Mouse (Mus musculus) hindbrain, embryonic 14.5 days (tissue): ENCODE measurements around the gene Frmd4a. TPM values are rescaled to one million over a fixed set of nuclear protein-coding genes. Genes with fewer than 3 reads are reported as not detected.
"Not testable (repeated sequence)": the region's sequence is repeated elsewhere in the genome, so short reads cannot be mapped to it uniquely, and the experiment has no call there.

Experiments used
- ATAC-seq: fragments of 200-750 bp; cut with Nextera tagmentation; 2 replicates; pipeline ENCODE4 v1.8.0; 2017; ENCODE audit warnings: moderate number of reproducible peaks, mild to moderate bottlenecking, moderate TSS enrichment, moderate library complexity; ENCODE audit not compliant: low FRiP score
- DNase-seq: peaks from one replicate; pipeline ENCODE4 v3.0.0-alpha.2; 2015; ENCODE audit warnings: low spot score
- H3K27ac ChIP-seq: fragments of 300-500 bp; sonication (generic); 2 replicates; pipeline ENCODE4 v1.5.1; 2014; ENCODE audit warnings: mild to moderate bottlenecking, moderate library complexity
- H3K27me3 ChIP-seq: fragments of 300-500 bp; sonication (generic); 2 replicates; pipeline ENCODE4 v1.6.1; 2014; ENCODE audit warnings: mild to moderate bottlenecking, low read length, mixed read lengths; ENCODE audit not compliant: control insufficient read depth, insufficient read depth
- H3K36me3 ChIP-seq: fragments of 300-500 bp; sonication (generic); replicated peaks from 2 replicates; pipeline ENCODE4 v1.6.1; 2014; ENCODE audit not compliant: control insufficient read depth, insufficient read depth
- H3K4me1 ChIP-seq: fragments of 300-500 bp; sonication (generic); replicated peaks from 2 replicates; pipeline ENCODE4 v1.6.1; 2014; ENCODE audit warnings: antibody characterized with exemption, low read length, mixed read lengths; ENCODE audit not compliant: control insufficient read depth, insufficient read depth
- H3K4me2 ChIP-seq: fragments of 300-500 bp; sonication (generic); replicated peaks from 2 replicates; pipeline ENCODE4 v1.6.1; 2014; ENCODE audit warnings: mild to moderate bottlenecking, moderate library complexity
- H3K4me3 ChIP-seq: fragments of 300-500 bp; sonication (generic); replicated peaks from 2 replicates; pipeline ENCODE4 v1.5.1; 2014; ENCODE audit warnings: mild to moderate bottlenecking, low read length
- H3K9ac ChIP-seq: fragments of 300-500 bp; sonication (generic); 2 replicates; pipeline ENCODE4 v1.6.1; 2014
- H3K9me3 ChIP-seq: fragments of 300-500 bp; sonication (generic); 2 replicates; pipeline ENCODE4 v1.6.1; 2016; ENCODE audit warnings: low read length; ENCODE audit not compliant: control insufficient read depth
- WGBS: fragments of 180-500 bp; shearing (Covaris S2); extraction: QIAGEN DNeasy Blood & Tissue Kit; methylation state at CpG from one replicate; pipeline ENCODE4 v1.1.7; 2014; 5-methylcytosine and 5-hydroxymethylcytosine counted together
- polyA plus RNA-seq: library from polyadenylated mRNA; unstranded; fragments of >200 nt; fragmentation: Nextera tagmentation; extraction: Ambion mirVana; gene quantifications from 2 replicates; pipeline ENCODE4 v1.2.1, GENCODE M21; 2014

Frmd4a gene
- polyA plus RNA-seq, 1 experiment from 2014 or later = 56.9 TPM

GRCm38 (mm10) chr2:4316589-4316988 lies 299.1 kb downstream of the Frmd4a start:
- 85% methylated on average over 2 of the region's 2 CpGs for WGBS
- Histone ChIP-seq H3K27ac (no peak overlapping the region), H3K9ac (no peak overlapping the region), H3K9me3 (no peaks in the 10 kb centered on the region), H3K27me3 (no peaks in the 10 kb centered on the region), H3K4me3 (no peak overlapping the region), H3K4me1 (no peaks in the 10 kb centered on the region), H3K4me2 (no peak overlapping the region), H3K36me3 (no peaks in the 10 kb centered on the region)
- no peak for ATAC-seq
- no peak for DNase-seq

GRCm38 (mm10) chr2:4318134-4318533 lies 300.6 kb downstream of the Frmd4a start:
- Histone ChIP-seq H3K27me3 (no peaks in the 10 kb centered on the region), H3K9ac (no peak overlapping the region), H3K4me3 (no peak overlapping the region), H3K4me2 (no peak overlapping the region), H3K27ac (no peak overlapping the region), H3K9me3 (no peaks in the 10 kb centered on the region), H3K4me1 (no peaks in the 10 kb centered on the region), H3K36me3 (no peaks in the 10 kb centered on the region)
- no peak for DNase-seq
- 85% methylated on average over 4 of the region's 4 CpGs for WGBS
- no peak for ATAC-seq

- ATAC-seq (no peak), DNase-seq (no peak)
- H3K4me3 ChIP-seq = no peak overlapping the region
- no peaks in the 10 kb centered on the region for H3K27me3 ChIP-seq
- H3K36me3 ChIP-seq = no peaks in the 10 kb centered on the region
- H3K27ac ChIP-seq = no peak overlapping the region
- H3K9ac ChIP-seq = no peak overlapping the region
- no peaks in the 10 kb centered on the region for H3K9me3 ChIP-seq
- 68% methylated on average over 9 of the region's 9 CpGs for WGBS
- H3K4me2 ChIP-seq = no peak overlapping the region
- H3K4me1 ChIP-seq = 0 out of 2 replicates have a peak, but pooled peaks cover 4% of the 10 kb centered on the region
These were observed 308.9 kb downstream of the Frmd4a start for GRCm38 (mm10) chr2:4326241-4327010.

- 83% methylated on average over 4 of the region's 4 CpGs for WGBS
- no peak overlapping the region for H3K27ac ChIP-seq
These were observed 309.5 kb downstream of the Frmd4a start for GRCm38 (mm10) chr2:4327011-4327340.

GRCm38 (mm10) chr2:4332441-4332840 lies 314.9 kb downstream of the Frmd4a start:
- ATAC-seq = no peak

More at GRCm38 (mm10) chr2:4327011-4327340, 309.5 kb downstream of the Frmd4a start:
- ATAC-seq (no peak), DNase-seq (no peak)
- Histone ChIP-seq H3K9me3 (no peaks in the 10 kb centered on the region), H3K4me3 (no peak overlapping the region), H3K4me2 (no peak overlapping the region), H3K9ac (no peak overlapping the region), H3K27me3 (no peaks in the 10 kb centered on the region), H3K4me1 (0 out of 2 replicates have a peak, but pooled peaks cover 4% of the 10 kb centered on the region), H3K36me3 (no peaks in the 10 kb centered on the region)

GRCm38 (mm10) chr2:4334201-4334600 lies 316.7 kb downstream of the Frmd4a start:
- DNase-seq (peak; percentile 41), ATAC-seq (no peak)
- Histone ChIP-seq H3K9ac (no peak overlapping the region), H3K4me1 (peaks cover 17% of the 10 kb centered on the region; the same call in 1 of the 2 replicates), H3K36me3 (no peaks in the 10 kb centered on the region), H3K27me3 (no peaks in the 10 kb centered on the region), H3K4me3 (no peak overlapping the region), H3K27ac (no peak overlapping the region), H3K4me2 (no peak overlapping the region), H3K9me3 (no peaks in the 10 kb centered on the region)
- WGBS = 42% methylated on average over 4 of the region's 4 CpGs

More at GRCm38 (mm10) chr2:4332441-4332840, 314.9 kb downstream of the Frmd4a start:
- Histone ChIP-seq H3K36me3 (no peaks in the 10 kb centered on the region), H3K4me1 (peaks cover 17% of the 10 kb centered on the region; the same call in 1 of the 2 replicates), H3K4me3 (no peak overlapping the region), H3K27me3 (no peaks in the 10 kb centered on the region), H3K9ac (no peak overlapping the region), H3K4me2 (no peak overlapping the region), H3K27ac (no peak overlapping the region), H3K9me3 (no peaks in the 10 kb centered on the region)
- 78% methylated on average over 8 of the region's 8 CpGs for WGBS
- no peak for DNase-seq

GRCm38 (mm10) chr2:4334936-4335335 lies 317.4 kb downstream of the Frmd4a start:
- H3K9ac ChIP-seq = no peak overlapping the region
- no peaks in the 10 kb centered on the region for H3K9me3 ChIP-seq
- no peak overlapping the region for H3K27ac ChIP-seq
- H3K4me2 ChIP-seq = no peak overlapping the region
- DNase-seq (no peak), ATAC-seq (no peak)
- no peaks in the 10 kb centered on the region for H3K36me3 ChIP-seq
- no peak overlapping the region for H3K4me3 ChIP-seq
- peaks cover 14% of the 10 kb centered on the region; the same call in 1 of the 2 replicates for H3K4me1 ChIP-seq
- WGBS = 84% methylated on average over 5 of the region's 5 CpGs
- no peaks in the 10 kb centered on the region for H3K27me3 ChIP-seq

GRCm38 (mm10) chr2:4335881-4336280 lies 318.4 kb downstream of the Frmd4a start:
- 68% methylated on average over 4 of the region's 4 CpGs for WGBS
- no peak for ATAC-seq
- Histone ChIP-seq H3K4me3 (no peak overlapping the region), H3K9ac (no peak overlapping the region), H3K36me3 (no peaks in the 10 kb centered on the region), H3K4me2 (no peak overlapping the region), H3K27me3 (no peaks in the 10 kb centered on the region), H3K27ac (no peak overlapping the region), H3K4me1 (peaks cover 14% of the 10 kb centered on the region; the same call in 1 of the 2 replicates), H3K9me3 (no peaks in the 10 kb centered on the region)
- no peak for DNase-seq

- DNase-seq, H3K9ac ChIP-seq, ATAC-seq, H3K36me3 ChIP-seq, H3K4me2 ChIP-seq, H3K9me3 ChIP-seq, H3K27me3 ChIP-seq, H3K4me3 ChIP-seq, H3K27ac ChIP-seq: not testable (repeated sequence)
- H3K4me1 ChIP-seq = peaks cover 14% of the 10 kb centered on the region; the same call in 1 of the 2 replicates
- 62% methylated on average over 8 of the region's 8 CpGs for WGBS
These were observed 320.8 kb downstream of the Frmd4a start for GRCm38 (mm10) chr2:4338290-4338689.
